In the genomic region with DNA sequence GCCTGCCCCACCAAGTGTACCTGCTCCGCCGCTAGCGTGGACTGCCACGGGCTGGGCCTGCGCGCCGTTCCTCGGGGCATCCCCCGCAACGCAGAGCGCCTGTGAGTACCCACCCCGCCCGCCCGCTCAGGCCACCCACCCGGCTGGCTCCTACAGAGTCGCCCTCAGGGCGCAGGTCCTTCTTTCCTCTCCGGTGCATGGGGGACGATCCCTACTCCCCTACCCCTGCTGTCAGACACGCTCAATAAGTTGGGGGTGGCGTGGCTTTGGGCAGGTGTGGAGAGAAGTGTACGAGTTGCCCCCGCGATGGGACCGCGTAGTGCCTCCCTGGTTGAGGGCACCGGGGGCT, we compare ENCODE assay signal across 8 mouse cellular contexts. TPM values are rescaled to one million over a fixed set of nuclear protein-coding genes. Genes with fewer than 3 reads are reported as not detected.
DNase-seq lines count a peak whose midpoint lies in the region; ATAC-seq and TF ChIP-seq lines count a peak whose summit lies in the region.

No protein-coding gene starts in this region.

- H3K9me3 ChIP-seq in embryonic facial prominence, embryonic 10.5 days = no peaks in the 10 kb centered on the region
- no peaks in the 10 kb centered on the region for H3K9me3 ChIP-seq in hindbrain, embryonic 11.5 days (ENCODE audit: control insufficient read depth, low read length)
- no peaks in the 10 kb centered on the region for H3K9me3 ChIP-seq in liver, postnatal 0 days (ENCODE audit: low read length)

- peak; percentile 44 for ATAC-seq in hindbrain, embryonic 11.5 days (ENCODE audit: low FRiP score)
- ATAC-seq in liver, postnatal 0 days = no peak

- TF ChIP-seq EP300 in liver, postnatal 0 days (IDR thresholded peaks at IDR 0.05; ENCODE audit: low read depth) = no peak

- DNase-seq in retina, postnatal 1 day = peak; percentile 27
- DNase-seq in retina, embryonic 14.5 days (ENCODE audit: low spot score) = no peak
- DNase-seq in embryonic facial prominence, embryonic 10.5 days (ENCODE audit: low spot score) = no peak
- peak; percentile 62 for DNase-seq in hindbrain, embryonic 11.5 days (ENCODE audit: low spot score)
- DNase-seq in liver, postnatal 0 days = no peak
- DNase-seq in layer of hippocampus, postnatal 36 days = no peak
- DNase-seq in layer of hippocampus, adult 11-12 months (ENCODE audit: low spot score) = no peak
- no peak for DNase-seq in frontal cortex, postnatal 36 days (ENCODE audit: low spot score in 2 of 2)

- under 1% methylated on average over 27 of the region's 27 CpGs for WGBS in embryonic facial prominence, embryonic 10.5 days
- 1% methylated on average over 23 of the region's 27 CpGs for WGBS in hindbrain, embryonic 11.5 days
- WGBS in liver, postnatal 0 days (ENCODE audit: insufficient replicate concordance) = 4% methylated on average over 27 of the region's 27 CpGs

- peaks cover 79% of the 10 kb centered on the region for H3K4me1 ChIP-seq in embryonic facial prominence, embryonic 10.5 days
- H3K4me1 ChIP-seq in hindbrain, embryonic 11.5 days (replicated peaks; ENCODE audit: control insufficient read depth, insufficient read depth, low read length) = peaks cover 6% of the 10 kb centered on the region; the same call in 1 of the 2 replicates
- no peaks in the 10 kb centered on the region for H3K4me1 ChIP-seq in liver, postnatal 0 days (ENCODE audit: insufficient read depth)

- peak overlapping the region; percentile 99 for H3K4me2 ChIP-seq in hindbrain, embryonic 11.5 days (replicated peaks; ENCODE audit: low read depth, low read length)
- H3K4me2 ChIP-seq in liver, postnatal 0 days (ENCODE audit: low read depth, low read length) = peak overlapping the region; percentile 58

- peak overlapping the region; percentile 82 for H3K4me3 ChIP-seq in embryonic facial prominence, embryonic 10.5 days
- peak overlapping the region; percentile 66 for H3K4me3 ChIP-seq in hindbrain, embryonic 11.5 days (ENCODE audit: low read depth, low read length)
- H3K4me3 ChIP-seq in liver, postnatal 0 days (ENCODE audit: low read depth, low read length) = peak overlapping the region; percentile 27; the same call in 1 of the 2 replicates

- H3K36me3 ChIP-seq in embryonic facial prominence, embryonic 10.5 days (replicated peaks) = no peaks in the 10 kb centered on the region
- no peaks in the 10 kb centered on the region for H3K36me3 ChIP-seq in hindbrain, embryonic 11.5 days (ENCODE audit: control insufficient read depth, insufficient read depth, low read length)
- no peaks in the 10 kb centered on the region for H3K36me3 ChIP-seq in liver, postnatal 0 days (replicated peaks; ENCODE audit: insufficient read depth, low read length)

- no peak for TF ChIP-seq CTCF in liver, postnatal 0 days (IDR thresholded peaks at IDR 0.05; ENCODE audit: low read depth)

- H3K27ac ChIP-seq in embryonic facial prominence, embryonic 10.5 days (replicated peaks) = peak overlapping the region; percentile 92
- no peak overlapping the region for H3K27ac ChIP-seq in hindbrain, embryonic 11.5 days (ENCODE audit: low read depth, low read length)
- no peak overlapping the region for H3K27ac ChIP-seq in liver, postnatal 0 days (ENCODE audit: low read depth)

- peaks cover 51% of the 10 kb centered on the region for H3K27me3 ChIP-seq in embryonic facial prominence, embryonic 10.5 days (replicated peaks; ENCODE audit: low read depth, poor library complexity, severe bottlenecking)
- H3K27me3 ChIP-seq in hindbrain, embryonic 11.5 days (ENCODE audit: control insufficient read depth, insufficient read depth, low read length) = peaks cover 26% of the 10 kb centered on the region
- peaks cover 42% of the 10 kb centered on the region for H3K27me3 ChIP-seq in liver, postnatal 0 days (ENCODE audit: insufficient read depth, low read length)

- H3K9ac ChIP-seq in hindbrain, embryonic 11.5 days (ENCODE audit: low read depth, low read length) = peak overlapping the region; percentile 65; the same call in 1 of the 2 replicates
- no peak overlapping the region for H3K9ac ChIP-seq in liver, postnatal 0 days (replicated peaks)

RNA-seq across cellular contexts. Expression of a gene that starts 0.6 kb away (rescaled TPM):
- 12.6 and 23.6 TPM in 2 replicates for polyA plus RNA-seq in embryonic facial prominence, embryonic 10.5 days (2016; fragmentation: Nextera tagmentation; extraction: Ambion mirVana)
- polyA plus RNA-seq in hindbrain, embryonic 11.5 days (2014; fragmentation: Nextera tagmentation; extraction: Ambion mirVana) = 22.4 and 39.3 TPM in 2 replicates
- polyA plus RNA-seq in liver, postnatal 0 days (2015; fragmentation: Nextera tagmentation; extraction: Ambion mirVana) = 0.20 and 0.52 TPM in 2 replicates
- total RNA-seq in layer of hippocampus, postnatal 36 days (2021) = 100 to 1,000 TPM in 1 of 2 experiments, 10 to 100 TPM in 1; 91.0 to 112 TPM

Comparison
In these comparisons a context has a peak if more than half of its experiments do, and no peak if none do; other contexts are left out.
1. DNase-seq: peak in retina, postnatal 1 day (single experiment) and hindbrain, embryonic 11.5 days (single experiment); none in retina, embryonic 14.5 days (single experiment), embryonic facial prominence, embryonic 10.5 days (single experiment), liver, postnatal 0 days (single experiment), layer of hippocampus, postnatal 36 days (0 of 2), layer of hippocampus, adult 11-12 months (single experiment) and frontal cortex, postnatal 36 days (0 of 2).
2. H3K4me3 ChIP-seq: peak in every context shown above with its lines; median percentile 82 in embryonic facial prominence, embryonic 10.5 days; 66 in hindbrain, embryonic 11.5 days; 27 in liver, postnatal 0 days.